Mouse (Mus musculus) liver, embryonic 14.5 days (tissue): ENCODE measurements at regions not wholly inside any gene's neighbourhood (a gene's known extent, or its start where the extent isn't known, plus 50 kb on each side); places are given as distances from the start of the nearest gene placed in this dataset.

Experiments used
- CTCF ChIP-seq: IDR thresholded peaks from 2 replicates; pipeline ENCODE4 v1.5.1; 2016; ENCODE audit warnings: antibody characterized with exemption, low read depth, control low read depth
- EP300 ChIP-seq: IDR thresholded peaks from 2 replicates; pipeline ENCODE4 v1.6.1; 2016; ENCODE audit warnings: antibody characterized with exemption, low read depth

DNA sequence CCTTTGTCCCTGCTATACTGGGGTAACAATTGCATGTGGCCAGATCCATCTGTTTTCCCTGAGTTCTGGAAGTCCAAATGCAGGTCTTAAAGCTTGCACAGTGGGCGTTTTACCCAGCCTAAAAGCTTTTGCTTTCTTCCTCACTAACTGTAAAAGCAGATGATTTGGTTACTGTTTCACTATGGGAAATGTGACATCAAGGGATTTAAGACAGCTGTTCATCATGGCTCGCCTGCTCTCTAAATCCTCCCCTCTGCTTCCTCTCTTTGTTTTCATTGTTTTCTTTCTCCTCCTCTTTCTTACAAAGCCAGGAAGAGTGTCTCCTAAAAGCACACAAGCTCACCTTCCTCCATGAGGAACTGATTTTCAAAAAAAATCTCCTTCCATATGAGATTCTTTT, 758.8 kb downstream of the Tmem114 start:
- no peak for TF ChIP-seq CTCF
- TF ChIP-seq EP300 = no peak
